Mouse (Mus musculus) midbrain, embryonic 14.5 days (tissue): ENCODE measurements around the gene Shc4. TPM values are rescaled to one million over a fixed set of nuclear protein-coding genes. Genes with fewer than 3 reads are reported as not detected.
A peak's percentile ranks its signal among the peaks of the same experiment; 100 is the strongest.

ENCODE experiments used
- ATAC-seq: fragments of 200-750 bp; cut with Nextera tagmentation; 2 replicates; pipeline ENCODE4 v1.8.0; 2017; ENCODE audit warnings: moderate number of reproducible peaks, moderate library complexity; ENCODE audit not compliant: low FRiP score, low TSS enrichment
- DNase-seq: peaks from one replicate; pipeline ENCODE4 v3.0.0-alpha.2; 2015
- H3K27ac ChIP-seq: fragments of 300-500 bp; sonication (generic); replicated peaks from 2 replicates; pipeline ENCODE4 v1.5.1; 2014; ENCODE audit warnings: mild to moderate bottlenecking, low read depth, low read length, moderate library complexity
- H3K27me3 ChIP-seq: fragments of 300-500 bp; sonication (generic); 2 replicates; pipeline ENCODE4 v1.6.1; 2014; ENCODE audit warnings: low read length, control low read depth, mixed read lengths; ENCODE audit not compliant: control insufficient read depth, insufficient read depth
- H3K36me3 ChIP-seq: fragments of 300-500 bp; sonication (generic); 2 replicates; pipeline ENCODE4 v1.6.1; 2014; ENCODE audit warnings: low read length, control low read depth; ENCODE audit not compliant: control insufficient read depth, insufficient read depth
- H3K4me1 ChIP-seq: fragments of 300-500 bp; sonication (generic); 2 replicates; pipeline ENCODE4 v1.6.1; 2014; ENCODE audit warnings: mild to moderate bottlenecking, antibody characterized with exemption, low read length, control low read depth; ENCODE audit not compliant: control insufficient read depth, insufficient read depth
- H3K4me2 ChIP-seq: fragments of 300-500 bp; sonication (generic); 2 replicates; pipeline ENCODE4 v1.6.1; 2014; ENCODE audit warnings: mild to moderate bottlenecking, low read length, moderate library complexity
- H3K4me3 ChIP-seq: fragments of 300-500 bp; sonication (generic); replicated peaks from 2 replicates; pipeline ENCODE4 v1.5.1; 2014; ENCODE audit warnings: low read depth, low read length
- H3K9ac ChIP-seq: fragments of 300-500 bp; sonication (generic); replicated peaks from 2 replicates; pipeline ENCODE4 v1.6.1; 2014; ENCODE audit warnings: mild to moderate bottlenecking, low read length, moderate library complexity
- H3K9me3 ChIP-seq: fragments of 300-500 bp; sonication (generic); 2 replicates; pipeline ENCODE4 v1.6.1; 2016; ENCODE audit warnings: low read length, control low read depth, mixed read lengths; ENCODE audit not compliant: control insufficient read depth
- WGBS: fragments of 180-500 bp; shearing (Covaris S2); extraction: QIAGEN DNeasy Blood & Tissue Kit; methylation state at CpG from one replicate; pipeline ENCODE4 v1.1.7; 2014; 5-methylcytosine and 5-hydroxymethylcytosine counted together
- polyA plus RNA-seq: library from polyadenylated mRNA; unstranded; fragments of >200 nt; fragmentation: Nextera tagmentation; extraction: Ambion mirVana; gene quantifications from 2 replicates; pipeline ENCODE4 v1.2.1, GENCODE M21; 2014

The Shc4 gene
- polyA plus RNA-seq, 1 experiment from 2014 or later, result 2.2 TPM

GRCm38 (mm10) chr2:125672957-125673631, 50.9 kb downstream of the Shc4 start, which contains the start of gene Eid1:
Eid1 (plus strand) TSS chr2:125673095.
- ATAC-seq (peak; percentile 95), DNase-seq (peak; percentile 96)
- under 1% methylated on average over 77 of the region's 79 CpGs for WGBS
- Histone ChIP-seq H3K4me3 (peak within 1 kb of the TSS; percentile 81), H3K4me2 (peak within 1 kb of the TSS; percentile 61), H3K27ac (peak within 1 kb of the TSS; percentile 97), H3K9ac (peak within 1 kb of the TSS; percentile 93), H3K27me3 (no peaks in the 10 kb centered on the region), H3K4me1 (peaks cover 14% of the 10 kb centered on the region), H3K36me3 (no peaks in the 10 kb centered on the region), H3K9me3 (no peaks in the 10 kb centered on the region)

GRCm38 (mm10) chr2:125672568-125672956, 51.4 kb downstream of the Shc4 start:
- H3K9me3 ChIP-seq, result no peaks in the 10 kb centered on the region
- 25% methylated on average over 9 of the region's 20 CpGs for WGBS
- no peaks in the 10 kb centered on the region for H3K36me3 ChIP-seq
- H3K9ac ChIP-seq, result peak overlapping the region; percentile 93; the same call in 1 of the 2 replicates
- ATAC-seq, result no peak
- peak overlapping the region; percentile 97 for H3K27ac ChIP-seq
- no peak for DNase-seq
- no peaks in the 10 kb centered on the region for H3K27me3 ChIP-seq
- H3K4me1 ChIP-seq, result peaks cover 14% of the 10 kb centered on the region
- peak overlapping the region; percentile 61 for H3K4me2 ChIP-seq
- H3K4me3 ChIP-seq, result peak overlapping the region; percentile 81

- Histone ChIP-seq H3K27ac (no peak overlapping the region), H3K36me3 (no peaks in the 10 kb centered on the region), H3K27me3 (no peaks in the 10 kb centered on the region), H3K4me2 (no peak overlapping the region), H3K4me1 (peaks cover 14% of the 10 kb centered on the region), H3K9ac (no peak overlapping the region), H3K9me3 (no peaks in the 10 kb centered on the region), H3K4me3 (no peak overlapping the region)
- ATAC-seq (no peak), DNase-seq (peak; percentile 34)
- WGBS, result 54% methylated on average over 1 of the region's 1 CpGs
These were observed 53.1 kb downstream of the Shc4 start for GRCm38 (mm10) chr2:125670846-125671245.

- peaks cover 4% of the 10 kb centered on the region; the same call in 1 of the 2 replicates for H3K4me1 ChIP-seq
- H3K27ac ChIP-seq, result no peak overlapping the region
- no peak overlapping the region for H3K9ac ChIP-seq
- DNase-seq (no peak), ATAC-seq (no peak)
- no peaks in the 10 kb centered on the region for H3K27me3 ChIP-seq
- H3K36me3 ChIP-seq, result no peaks in the 10 kb centered on the region
- H3K4me2 ChIP-seq, result no peak overlapping the region
- 89% methylated on average over 7 of the region's 7 CpGs for WGBS
- H3K4me3 ChIP-seq, result no peak overlapping the region
- H3K9me3 ChIP-seq, result no peaks in the 10 kb centered on the region
These were observed 56.2 kb downstream of the Shc4 start for GRCm38 (mm10) chr2:125667721-125668120.

GRCm38 (mm10) chr2:125667184-125667583, 56.8 kb downstream of the Shc4 start:
- ATAC-seq, result no peak
- 76% methylated on average over 5 of the region's 5 CpGs for WGBS
- H3K4me3 ChIP-seq, result no peak overlapping the region

GRCm38 (mm10) chr2:125666668-125667067, 57.3 kb downstream of the Shc4 start:
- DNase-seq (no peak), ATAC-seq (no peak)
- Histone ChIP-seq H3K4me3 (no peak overlapping the region), H3K27ac (no peak overlapping the region), H3K4me2 (no peak overlapping the region), H3K9ac (no peak overlapping the region), H3K36me3 (no peaks in the 10 kb centered on the region), H3K27me3 (no peaks in the 10 kb centered on the region), H3K9me3 (no peaks in the 10 kb centered on the region), H3K4me1 (peaks cover 4% of the 10 kb centered on the region; the same call in 1 of the 2 replicates)
- 84% methylated on average over 4 of the region's 4 CpGs for WGBS

More at GRCm38 (mm10) chr2:125667184-125667583, 56.8 kb downstream of the Shc4 start:
- Histone ChIP-seq H3K27ac (no peak overlapping the region), H3K4me1 (peaks cover 4% of the 10 kb centered on the region; the same call in 1 of the 2 replicates), H3K27me3 (no peaks in the 10 kb centered on the region), H3K9me3 (no peaks in the 10 kb centered on the region), H3K36me3 (no peaks in the 10 kb centered on the region), H3K4me2 (no peak overlapping the region), H3K9ac (no peak overlapping the region)
- DNase-seq, result no peak

GRCm38 (mm10) chr2:125665909-125666308, 58.0 kb downstream of the Shc4 start:
- 88% methylated on average over 4 of the region's 4 CpGs for WGBS
- no peak for ATAC-seq
- H3K4me2 ChIP-seq, result no peak overlapping the region
- no peaks in the 10 kb centered on the region for H3K36me3 ChIP-seq
- no peak for DNase-seq
- H3K27me3 ChIP-seq, result no peaks in the 10 kb centered on the region
- no peaks in the 10 kb centered on the region for H3K9me3 ChIP-seq
- no peak overlapping the region for H3K4me3 ChIP-seq
- no peak overlapping the region for H3K27ac ChIP-seq
- peaks cover 4% of the 10 kb centered on the region; the same call in 1 of the 2 replicates for H3K4me1 ChIP-seq
- no peak overlapping the region for H3K9ac ChIP-seq

GRCm38 (mm10) chr2:125665213-125665612, 58.7 kb downstream of the Shc4 start:
- Histone ChIP-seq H3K9me3 (no peaks in the 10 kb centered on the region), H3K36me3 (no peaks in the 10 kb centered on the region), H3K4me2 (no peak overlapping the region), H3K9ac (no peak overlapping the region), H3K27me3 (no peaks in the 10 kb centered on the region), H3K27ac (no peak overlapping the region), H3K4me1 (peaks cover 4% of the 10 kb centered on the region; the same call in 1 of the 2 replicates), H3K4me3 (no peak overlapping the region)
- no peak for ATAC-seq
- WGBS, result 90% methylated on average over 5 of the region's 5 CpGs
- DNase-seq, result no peak

- 81% methylated on average over 3 of the region's 3 CpGs for WGBS
- DNase-seq, result no peak
- Histone ChIP-seq H3K4me3 (no peak overlapping the region), H3K9me3 (no peaks in the 10 kb centered on the region), H3K4me2 (no peak overlapping the region), H3K27ac (no peak overlapping the region), H3K9ac (no peak overlapping the region), H3K4me1 (peaks cover 4% of the 10 kb centered on the region; the same call in 1 of the 2 replicates), H3K36me3 (no peaks in the 10 kb centered on the region), H3K27me3 (no peaks in the 10 kb centered on the region)
- no peak for ATAC-seq
These were observed 61.4 kb downstream of the Shc4 start for GRCm38 (mm10) chr2:125662517-125662916.
